Mouse (Mus musculus) gastrocnemius, adult 18-20 months (tissue): Measurements from ENCODE around the gene Sh2d1b2. TPM values are rescaled to one million over a fixed set of nuclear protein-coding genes. Genes with fewer than 3 reads are reported as not detected.
"Not testable (repeated sequence)": the region's sequence is repeated elsewhere in the genome, so short reads cannot be mapped to it uniquely, and the experiment has no call there.

Experiments
- DNase-seq: peaks from one replicate; pipeline ENCODE4 v3.0.0; 2021; ENCODE audit warnings: low spot score
- long read RNA-seq, 2 experiments: library from polyadenylated mRNA; stranded (forward); transcript quantifications; one replicate each; pipeline ENCODE4 v2.0.0; 2021
- total RNA-seq, 2 experiments: library from RNA; stranded (reverse); gene quantifications; 2 replicates each; pipeline ENCODE4 v1.2.3; 2021

Sh2d1b2 gene
- not detected for total RNA-seq
- long read RNA-seq, experiment 1 = 0 reads
- long read RNA-seq, experiment 2 = 0 reads

DNA sequence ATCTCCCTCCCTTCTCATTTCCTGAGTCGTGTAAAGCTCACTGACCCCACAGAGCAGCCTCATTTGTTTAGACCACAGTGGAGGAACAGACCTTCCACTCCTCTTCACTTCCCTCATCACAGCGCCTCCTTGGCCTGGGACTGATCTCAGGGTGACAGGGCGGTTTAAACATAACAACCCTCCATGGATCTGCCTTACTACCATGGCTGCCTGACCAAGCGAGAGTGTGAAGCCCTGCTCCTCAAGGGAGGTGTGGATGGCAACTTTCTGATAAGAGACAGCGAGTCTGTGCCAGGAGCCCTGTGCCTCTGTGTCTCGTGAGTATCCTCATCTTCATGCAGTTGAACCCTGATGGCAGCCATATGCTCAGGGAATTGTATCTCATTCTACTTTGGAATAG lies at the start of gene Sh2d1b2:
Gene Sh2d1b2, plus strand, starts transcription at position 62 of the 400 bp plus-strand sequence.
- DNase-seq = not testable (repeated sequence)

DNA sequence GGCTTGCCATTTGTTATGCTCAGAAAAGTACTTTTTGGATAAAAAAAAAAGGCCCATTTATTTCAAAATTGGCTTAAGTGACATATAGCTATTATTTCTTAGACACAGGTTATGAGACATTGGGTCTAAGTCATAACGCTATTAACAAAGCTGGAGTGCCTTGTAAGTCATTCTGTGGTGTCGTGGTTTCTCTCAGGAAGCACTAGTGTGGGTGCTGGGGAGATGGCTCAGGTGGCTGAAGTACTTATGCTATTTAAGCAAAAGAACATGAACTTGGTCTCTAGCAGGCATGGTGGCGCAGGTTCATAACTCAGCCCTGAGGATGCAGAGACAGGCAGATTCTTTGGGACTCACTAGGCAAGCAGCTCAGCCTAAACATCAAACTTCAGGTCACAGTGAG lies 47.4 kb upstream of the Sh2d1b2 start:
- DNase-seq = no peak

DNA sequence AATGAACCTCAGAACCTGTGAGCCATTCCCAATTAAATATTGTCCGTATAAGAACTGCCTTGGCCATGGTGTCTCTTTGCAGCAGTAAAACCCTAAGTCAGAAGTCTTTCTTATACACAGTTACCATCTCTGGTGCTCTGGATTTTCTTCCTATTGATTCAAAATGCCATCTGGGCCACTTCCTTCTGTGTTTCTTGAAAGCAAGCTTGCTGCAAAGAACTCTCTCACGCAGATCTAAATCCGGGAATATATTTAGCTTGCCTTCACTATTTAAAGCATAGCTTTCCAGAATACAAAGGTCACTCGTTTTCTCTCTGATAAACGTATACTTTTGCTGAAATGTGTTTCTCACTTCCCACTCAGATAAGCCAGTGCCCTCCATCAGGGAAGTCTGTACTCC lies 46.0 kb upstream of the Sh2d1b2 start:
- no peak for DNase-seq

DNA sequence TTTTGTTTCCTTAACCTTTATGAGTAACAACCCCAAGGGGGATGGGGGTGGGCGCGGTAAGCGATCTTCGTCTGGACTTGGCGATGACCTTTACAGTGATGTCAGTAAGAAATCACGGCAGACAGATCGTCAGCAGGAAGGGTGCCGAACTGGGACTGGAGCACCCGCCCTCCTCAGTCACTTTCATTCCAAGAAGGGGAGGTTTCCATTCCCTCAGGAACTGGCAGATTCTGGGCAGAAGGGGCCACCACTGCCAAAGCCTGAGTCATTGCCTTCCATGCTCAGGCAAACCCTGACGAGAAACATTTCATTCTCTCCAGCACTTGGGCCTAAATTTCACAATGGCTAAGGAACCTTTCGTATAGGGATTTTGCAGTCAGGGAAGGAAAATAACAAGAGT lies 43.9 kb upstream of the Sh2d1b2 start:
- DNase-seq = peak; percentile 88

DNA sequence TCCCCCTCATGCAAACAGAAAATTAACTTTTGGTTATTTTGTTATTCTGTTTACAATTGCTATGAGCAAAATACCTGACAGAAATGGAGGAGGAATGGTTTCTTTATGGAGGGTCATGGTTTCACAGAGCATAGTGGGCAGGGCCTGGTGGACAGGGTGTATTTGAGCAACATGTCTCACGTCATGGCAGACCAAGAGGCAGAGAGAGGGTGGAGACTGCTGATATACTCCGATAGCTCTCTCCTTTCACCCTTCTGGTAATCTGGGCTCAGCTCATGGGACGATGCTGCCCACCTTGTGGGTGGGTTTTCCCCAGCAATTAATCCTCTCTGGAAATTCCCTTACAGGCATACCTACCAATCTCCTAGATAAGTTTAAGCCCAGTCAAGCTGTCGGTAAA lies 42.3 kb upstream of the Sh2d1b2 start:
- no peak for DNase-seq

DNA sequence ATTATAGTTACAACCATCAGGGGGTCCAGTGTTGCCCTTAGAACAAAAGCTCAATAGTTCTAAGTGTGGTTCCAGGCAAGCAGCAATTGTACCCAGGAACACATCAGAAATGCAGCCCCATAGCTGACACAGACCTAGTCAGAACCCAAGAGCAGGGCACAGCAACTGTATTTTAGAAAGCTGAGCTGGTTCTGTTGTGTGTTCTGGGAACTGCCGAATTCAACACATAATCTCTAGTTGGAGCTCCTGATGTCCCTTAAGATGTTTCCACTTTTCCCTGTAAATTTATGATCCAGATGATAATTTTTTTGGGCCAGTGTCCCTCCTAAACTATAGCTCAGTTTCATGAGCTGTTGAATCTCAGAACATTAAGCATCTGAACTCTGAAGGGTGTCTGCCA lies 40.6 kb upstream of the Sh2d1b2 start:
- DNase-seq = no peak

DNA sequence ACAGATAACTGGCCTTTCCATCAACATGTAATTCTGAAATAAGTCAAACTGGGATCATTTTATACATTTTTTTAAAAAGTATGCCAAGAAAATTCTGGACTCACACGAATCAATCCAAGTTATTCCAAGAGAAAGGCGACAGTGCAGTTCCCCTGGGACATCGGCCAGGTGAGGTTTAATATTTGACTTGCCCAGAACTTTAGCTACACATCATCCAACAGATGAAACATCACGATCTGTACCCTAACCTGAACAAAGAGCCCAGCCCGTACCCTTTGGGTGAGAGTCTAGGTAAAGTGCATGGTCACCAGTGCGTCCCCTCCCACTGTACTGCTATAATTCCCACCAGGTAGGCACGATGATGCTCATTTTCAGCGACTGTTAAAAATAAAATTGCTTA lies 36.3 kb upstream of the Sh2d1b2 start:
- DNase-seq = no peak

DNA sequence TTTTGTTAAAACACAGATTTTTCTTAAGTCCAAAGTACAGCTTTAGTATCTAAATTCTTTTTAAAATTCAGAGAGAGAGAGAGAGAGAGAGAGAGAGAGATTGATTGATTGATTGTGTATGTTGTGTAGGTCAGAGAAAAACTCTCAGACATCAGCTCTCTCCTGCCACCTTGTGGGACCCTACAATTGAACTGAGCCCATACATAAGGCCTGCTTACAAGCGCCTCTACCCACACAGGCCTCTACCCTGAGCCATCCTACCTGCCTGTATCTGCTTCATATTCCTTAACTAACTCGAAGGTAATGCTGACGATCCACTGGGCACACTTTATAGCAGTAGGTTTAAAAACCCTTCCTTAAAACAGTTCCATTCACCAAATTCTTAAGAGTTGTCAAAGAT lies 32.2 kb upstream of the Sh2d1b2 start:
- DNase-seq = peak; percentile 27

DNA sequence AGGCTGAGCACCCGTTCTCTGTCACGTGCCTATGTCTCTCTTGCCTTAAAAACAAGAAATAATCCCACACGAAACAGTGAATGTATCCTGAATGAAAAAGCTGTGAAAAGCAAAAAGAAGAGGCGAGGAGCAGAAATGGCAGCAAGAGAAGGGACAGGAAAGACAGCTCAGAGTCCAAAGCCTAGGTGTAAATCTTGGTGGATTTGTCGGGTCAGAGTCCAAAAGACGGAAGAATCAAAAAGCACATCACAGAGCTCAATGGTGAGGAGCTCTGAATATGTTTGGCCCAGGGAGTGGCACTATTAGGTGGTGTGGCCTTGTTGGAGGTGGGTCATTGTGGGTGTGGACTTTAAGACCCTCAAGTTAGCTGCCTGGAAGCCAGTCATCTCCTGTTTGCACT lies 26.2 kb upstream of the Sh2d1b2 start:
- DNase-seq = no peak

DNA sequence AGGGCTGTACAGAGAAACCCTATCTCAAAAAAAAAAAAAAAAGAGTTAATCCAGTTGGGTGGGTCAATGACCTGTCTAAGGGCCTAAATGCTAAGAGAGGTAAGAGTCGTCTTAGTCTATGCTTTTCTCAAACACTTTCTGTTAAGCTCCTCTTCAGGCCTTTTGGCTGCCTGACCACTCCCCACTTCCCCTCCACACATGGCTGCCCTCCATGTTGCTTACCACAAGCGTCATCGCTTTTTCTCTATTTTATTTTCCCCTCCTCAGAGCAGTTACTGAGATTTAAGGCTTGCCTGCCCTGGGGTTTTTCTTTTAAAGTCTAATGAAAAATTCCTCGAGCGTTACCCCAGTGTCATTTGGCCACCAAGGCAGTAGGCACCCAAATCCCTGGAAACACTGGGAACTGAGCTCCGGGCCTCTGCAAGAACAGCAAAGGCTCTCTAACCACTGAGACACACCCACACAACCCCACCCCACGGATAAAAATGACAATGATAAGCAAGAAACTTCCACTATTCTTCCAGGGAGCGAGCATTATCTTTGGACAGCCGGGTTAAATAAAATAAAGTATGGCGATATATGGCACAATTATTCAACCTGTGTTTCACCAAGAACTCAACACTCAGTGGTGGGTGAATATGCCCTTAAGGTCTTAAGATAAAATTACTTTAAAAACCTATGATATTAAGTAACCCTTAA lies 19.2 kb upstream of the Sh2d1b2 start:
- no peak for DNase-seq

DNA sequence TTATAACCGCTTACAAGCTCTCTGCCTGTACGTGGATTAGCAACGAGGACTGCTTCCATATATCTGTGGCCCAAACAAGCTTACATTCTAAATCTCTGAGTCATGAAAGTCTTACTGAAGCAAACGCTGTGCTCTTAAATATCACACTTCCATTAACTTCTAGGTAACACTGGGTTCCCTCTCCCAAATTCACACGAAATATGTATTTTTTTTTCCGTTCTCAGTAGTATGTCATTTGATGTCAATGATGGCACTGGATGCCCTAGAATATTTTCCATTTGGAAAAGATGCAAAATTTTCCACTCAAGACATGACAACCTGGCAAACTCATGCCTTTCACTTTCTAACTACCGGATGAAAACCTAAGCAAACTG lies 18.2 kb upstream of the Sh2d1b2 start:
- no peak for DNase-seq

DNA sequence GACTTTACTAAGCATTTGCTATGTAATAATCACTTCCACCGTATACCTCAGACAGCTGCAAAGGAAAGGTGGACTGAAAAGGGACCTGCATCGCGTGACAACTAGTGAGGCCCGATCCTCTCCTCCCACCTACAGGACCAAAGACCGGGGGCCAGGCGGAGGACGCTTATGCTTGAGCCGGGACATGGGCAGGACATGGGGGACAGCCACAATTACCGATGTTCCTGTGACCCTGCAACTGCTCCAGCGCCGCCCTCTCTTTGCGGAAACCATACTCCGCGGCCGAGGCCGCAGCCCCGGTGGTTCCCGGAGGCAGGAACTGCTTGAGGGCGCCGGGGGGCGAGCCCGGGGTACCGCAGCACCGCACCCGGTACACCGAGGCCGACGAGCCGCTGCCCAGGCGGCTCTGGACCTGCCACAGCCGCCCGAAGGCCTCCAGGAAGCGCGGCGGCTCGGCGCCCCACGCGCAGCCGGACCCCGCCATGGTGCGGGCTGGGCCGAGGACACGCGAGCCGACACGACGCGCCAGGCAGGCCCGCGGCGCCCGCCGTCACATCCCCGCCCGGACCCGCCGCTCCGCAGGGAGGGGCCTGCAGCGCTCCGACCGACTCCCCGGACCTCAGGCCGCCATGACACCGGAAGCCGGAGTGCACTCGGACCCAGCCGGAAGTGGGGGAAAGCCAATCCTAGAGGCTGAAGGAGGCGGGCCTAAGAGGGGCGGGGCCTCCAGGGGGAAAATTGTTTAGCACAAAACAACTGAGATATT lies 17.6 kb upstream of the Sh2d1b2 start, which contains the start of gene Uhmk1:
Gene Uhmk1, minus strand, starts transcription at position 641 of the 766 bp plus-strand sequence.
- peak; percentile 92 for DNase-seq

DNA sequence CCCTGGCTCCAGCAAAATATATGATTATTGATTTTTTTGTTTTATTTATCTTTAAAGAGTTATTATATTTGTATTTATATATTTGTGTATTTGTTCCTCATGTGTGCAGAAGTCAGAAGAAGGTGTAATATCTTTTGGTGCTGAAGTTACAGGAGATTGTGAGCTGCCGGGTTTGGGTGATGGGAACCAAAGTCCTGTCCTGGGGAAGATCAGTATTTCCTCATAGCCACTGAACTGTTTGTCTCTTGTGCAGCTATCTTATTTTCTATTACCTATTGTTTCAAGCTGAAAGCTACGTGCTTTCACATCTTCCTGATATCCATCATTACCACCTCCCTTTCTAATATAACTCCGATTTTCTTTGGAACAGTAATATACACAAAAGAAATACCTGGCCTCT lies 17.0 kb upstream of the Sh2d1b2 start:
- no peak for DNase-seq

DNA sequence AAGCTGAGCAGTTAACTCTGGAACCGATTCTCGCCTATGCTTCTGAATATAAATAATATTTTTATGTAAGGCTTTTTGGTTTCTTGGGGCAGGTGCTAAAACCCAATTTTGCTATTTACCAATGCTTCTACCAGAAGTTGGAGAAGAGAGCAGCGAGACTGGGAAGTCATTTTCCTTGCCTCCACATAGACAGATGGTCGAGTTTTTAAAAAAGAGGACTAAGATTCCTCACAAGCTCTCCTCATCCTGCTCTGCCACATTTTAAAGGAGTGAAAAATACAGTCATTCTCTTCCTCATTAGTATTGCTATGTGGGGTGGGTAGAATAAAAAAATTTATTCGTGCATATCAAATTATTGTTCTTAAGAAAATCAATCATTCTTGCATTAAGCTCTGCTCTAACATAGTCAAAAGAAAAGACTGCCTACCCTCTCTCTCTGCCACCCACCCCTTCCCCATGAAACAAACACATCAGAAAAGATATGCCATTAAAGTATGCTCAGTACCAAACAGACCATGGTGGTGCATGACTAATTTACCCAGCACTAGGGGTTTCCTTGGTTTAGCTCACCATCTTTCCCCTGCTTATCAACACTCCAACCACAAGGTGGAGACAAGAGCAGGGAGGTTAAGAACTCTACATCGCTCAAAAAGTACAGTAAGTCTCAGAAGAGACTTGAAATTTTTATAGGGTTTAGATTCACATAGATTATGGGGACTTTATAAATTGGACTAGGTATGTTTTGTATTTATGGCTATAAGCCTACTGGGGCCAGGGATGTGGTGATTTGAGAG lies 14.3 kb upstream of the Sh2d1b2 start:
- DNase-seq = no peak

DNA sequence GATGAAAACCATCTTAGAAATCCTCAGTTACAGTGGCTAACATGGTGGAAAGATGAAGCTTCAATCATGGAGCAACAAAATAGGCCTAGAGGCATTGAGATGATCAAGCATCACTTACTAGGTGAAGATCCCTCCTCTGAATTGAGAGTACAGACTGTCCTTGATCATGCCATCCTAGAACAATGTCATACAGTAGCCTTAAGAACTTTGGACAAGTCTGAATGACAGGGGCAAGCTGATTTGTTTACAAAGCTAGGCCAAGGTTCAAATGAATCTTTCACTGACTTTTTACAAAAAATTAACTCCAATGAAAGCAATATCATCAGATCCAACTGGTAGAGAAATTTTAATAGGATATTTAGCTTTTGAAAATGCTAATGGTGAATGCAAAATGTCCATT lies 12.2 kb upstream of the Sh2d1b2 start:
- DNase-seq = no peak

DNA sequence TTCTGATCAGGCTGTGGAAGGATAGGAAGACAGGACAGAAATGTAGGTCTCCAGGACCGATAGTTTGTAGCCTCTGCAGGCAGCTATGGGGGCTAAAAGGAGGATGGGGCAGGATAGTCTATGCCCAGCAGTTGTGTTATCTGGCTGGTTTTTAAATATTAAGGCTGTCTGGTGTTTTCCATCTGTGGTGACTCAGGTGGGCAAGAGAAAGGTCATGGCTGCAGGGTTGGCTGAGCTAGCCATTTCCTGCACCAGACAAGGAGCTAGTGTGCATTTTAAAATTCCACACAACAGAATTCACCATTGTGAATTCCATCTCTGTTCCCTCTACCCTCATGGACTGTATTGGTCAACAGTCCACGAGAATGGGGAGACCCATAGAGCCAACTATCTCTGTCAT lies 9.3 kb upstream of the Sh2d1b2 start:
- DNase-seq = no peak

DNA sequence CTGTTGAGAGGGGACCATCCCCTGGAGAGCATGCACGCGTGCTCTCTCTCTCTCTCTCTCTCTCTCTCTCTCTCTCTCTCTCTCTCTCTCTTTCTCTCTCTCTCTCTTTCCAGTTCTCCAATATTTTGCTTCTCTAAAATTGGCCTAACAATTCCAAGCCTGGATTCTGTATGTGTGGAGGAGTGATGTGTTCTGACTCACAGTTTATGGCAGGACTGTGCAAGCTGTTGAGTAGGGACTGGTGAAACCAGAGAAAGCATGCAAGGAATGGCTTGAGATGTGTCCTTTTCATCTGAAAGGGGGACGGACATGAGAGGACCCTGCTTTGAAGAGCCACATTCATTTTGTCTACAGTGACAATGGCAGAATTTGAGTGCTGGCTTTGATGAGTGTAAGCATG lies 12.5 kb downstream of the Sh2d1b2 start:
- DNase-seq = no peak

DNA sequence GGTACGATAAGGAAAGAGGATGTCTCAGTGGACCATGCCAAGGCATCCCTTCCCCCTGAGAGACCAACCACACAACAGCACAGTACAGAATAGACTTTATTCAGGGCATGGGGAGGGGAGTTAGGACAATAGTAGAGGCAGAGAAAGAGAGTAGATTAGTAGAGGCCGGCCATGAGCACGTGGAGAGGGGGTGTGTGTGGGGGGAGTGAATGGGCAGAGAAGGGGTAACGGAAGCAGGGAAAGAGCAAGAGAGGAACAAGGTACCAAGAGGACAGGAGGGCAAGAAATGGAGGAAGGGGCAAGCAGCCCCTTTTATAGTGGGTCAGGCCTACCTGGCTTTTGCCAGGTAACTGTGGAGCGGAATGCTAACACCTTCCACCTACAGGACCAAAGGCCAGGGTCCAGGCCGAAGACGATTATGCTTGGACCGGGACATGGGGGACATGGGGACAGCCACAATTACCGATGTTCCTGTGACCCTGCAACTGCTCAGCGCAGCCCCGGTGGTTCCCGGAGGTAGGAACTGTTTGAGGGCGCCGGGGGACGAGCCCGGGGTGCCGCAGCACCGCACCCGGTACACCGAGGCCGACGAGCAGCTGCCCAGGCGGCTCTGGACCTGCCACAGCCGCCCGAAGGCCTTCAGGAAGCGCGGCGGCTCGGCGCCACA lies 22.5 kb downstream of the Sh2d1b2 start:
- no peak for DNase-seq

DNA sequence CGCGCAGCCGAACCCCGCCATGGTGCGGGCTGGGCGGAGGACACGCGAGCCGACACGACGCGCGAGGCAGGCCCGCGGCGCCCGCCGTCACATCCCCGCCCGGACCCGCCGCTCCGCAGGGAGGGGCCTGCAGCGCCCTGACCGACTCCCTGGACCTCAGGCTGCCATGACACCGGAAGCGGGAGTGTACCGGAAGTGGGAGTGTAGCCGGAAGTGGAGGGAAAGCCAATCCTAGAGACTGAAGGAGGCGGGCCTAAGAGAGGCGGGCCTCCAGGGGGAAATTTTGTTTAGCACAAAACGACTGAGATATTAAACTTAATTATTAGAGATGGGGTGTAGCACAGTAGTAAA lies 23.0 kb downstream of the Sh2d1b2 start:
- peak; percentile 78 for DNase-seq

DNA sequence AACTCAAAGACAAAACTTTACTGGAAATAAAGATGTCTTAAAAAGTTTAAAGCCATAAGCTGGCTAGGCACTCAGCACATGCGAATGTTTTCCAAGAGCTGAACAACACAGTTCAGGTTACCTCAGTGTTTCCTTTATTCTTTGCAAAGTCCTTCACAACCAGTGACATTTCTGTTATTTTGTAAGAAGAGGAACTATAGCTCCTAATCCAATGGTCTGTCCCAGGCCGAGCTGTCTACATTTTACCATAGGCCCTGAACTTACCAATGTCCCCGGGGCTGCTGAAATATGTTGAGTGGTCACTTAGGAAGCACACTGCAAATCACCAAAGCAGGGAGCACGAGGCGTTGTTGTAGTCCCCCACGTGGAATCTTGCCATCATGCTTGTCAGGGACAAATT lies 37.7 kb downstream of the Sh2d1b2 start:
- no peak for DNase-seq

DNA sequence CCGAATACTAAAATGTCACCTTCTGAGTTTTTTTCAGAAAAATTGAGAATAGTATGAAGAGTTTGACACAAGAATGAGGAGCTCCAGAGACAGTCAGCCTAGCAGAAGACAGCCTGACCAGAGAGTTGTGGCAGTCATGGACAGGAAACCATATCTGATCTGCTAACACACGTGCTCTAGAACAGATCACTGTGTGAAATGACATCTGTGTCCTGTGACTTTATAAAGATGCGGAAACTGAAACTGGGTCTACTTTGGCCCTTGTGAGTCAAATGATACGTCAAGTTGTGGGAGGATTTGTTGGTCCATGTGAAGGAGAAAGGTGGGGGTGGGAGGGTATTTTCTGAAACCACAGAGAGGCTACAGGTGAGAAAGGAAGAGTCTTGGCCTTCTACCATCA lies 38.1 kb downstream of the Sh2d1b2 start:
- no peak for DNase-seq

DNA sequence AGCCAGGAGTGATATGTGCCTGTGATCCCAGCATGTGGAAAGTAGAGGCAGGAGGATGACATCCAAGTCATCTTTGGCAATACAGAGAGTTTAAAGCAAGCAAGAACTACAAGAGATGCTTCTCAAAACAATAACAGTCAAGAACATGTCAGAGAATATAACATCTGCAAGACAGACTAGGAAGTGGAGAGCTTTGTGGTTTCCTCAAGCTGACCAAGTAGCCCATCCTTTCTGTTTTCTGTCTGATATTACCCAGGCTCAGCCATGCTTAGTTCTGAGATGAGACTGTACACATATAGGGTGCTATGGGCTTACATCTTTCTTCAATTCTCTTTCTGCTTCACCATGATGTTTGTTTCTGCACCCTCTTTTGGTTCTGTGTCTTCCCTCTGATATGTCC lies 40.7 kb downstream of the Sh2d1b2 start:
- no peak for DNase-seq
